ENCODE assay signal across 13 mouse cellular contexts in genomic region chr10:120810832-120811571, GRCm38 (mm10).
DNase-seq lines count a peak whose midpoint lies in the region; ATAC-seq and TF ChIP-seq lines count a peak whose summit lies in the region.
"Had no signal": no experiment of that assay in that cellular context is flagged by ENCODE, and none has a peak within 500 bp of the region (broad histone marks: within the 10 kb centered on the region; RNA-seq: fewer than 3 reads in every experiment).

No protein-coding gene starts in this region.

- H3K79me2 ChIP-seq in heart, adult 2 months (replicated peaks; ENCODE audit: control insufficient read depth, insufficient read depth, low read length) = no peaks in the 10 kb centered on the region

- TF ChIP-seq POLR2A in heart, adult 2 months (IDR thresholded peaks at IDR 0.05; ENCODE audit: insufficient read depth, low read depth, low read length) = no peak

- ATAC-seq in liver, embryonic 13.5 days (ENCODE audit: low read depth) = no peak
- ATAC-seq in liver, embryonic 12.5 days = no peak
- no peak for ATAC-seq in forebrain, embryonic 13.5 days
- no peak for ATAC-seq in limb, embryonic 15.5 days (ENCODE audit: insufficient number of reproducible peaks, low FRiP score, low TSS enrichment, low read depth)
- no peak for ATAC-seq in midbrain, embryonic 16.5 days

- peaks cover 32% of the 10 kb centered on the region for H3K4me1 ChIP-seq in heart, embryonic 10.5 days
- peaks cover 4% of the 10 kb centered on the region for H3K4me1 ChIP-seq in heart, adult 2 months (ENCODE audit: control insufficient read depth, insufficient read depth, low read length)
- H3K4me1 ChIP-seq in liver, embryonic 13.5 days (replicated peaks) = no peaks in the 10 kb centered on the region; the same call in 1 of the 2 replicates
- peaks cover 11% of the 10 kb centered on the region for H3K4me1 ChIP-seq in liver, embryonic 12.5 days
- H3K4me1 ChIP-seq in forebrain, embryonic 13.5 days = peaks cover 33% of the 10 kb centered on the region
- H3K4me1 ChIP-seq in limb, embryonic 15.5 days = peaks cover 28% of the 10 kb centered on the region
- peaks cover 9% of the 10 kb centered on the region for H3K4me1 ChIP-seq in midbrain, embryonic 16.5 days (ENCODE audit: control insufficient read depth, insufficient read depth, low read length)
- H3K4me1 ChIP-seq: hindbrain, embryonic 12.5 days had no signal

- no peak overlapping the region for H3K9ac ChIP-seq in heart, adult 2 months (ENCODE audit: low read depth, low read length)
- no peak overlapping the region for H3K9ac ChIP-seq in liver, embryonic 13.5 days
- no peak overlapping the region for H3K9ac ChIP-seq in liver, embryonic 12.5 days
- peak overlapping the region; percentile 26; the same call in 1 of the 2 replicates for H3K9ac ChIP-seq in forebrain, embryonic 13.5 days
- H3K9ac ChIP-seq in limb, embryonic 15.5 days = no peak overlapping the region
- no peak overlapping the region for H3K9ac ChIP-seq in midbrain, embryonic 16.5 days (ENCODE audit: low read depth, low read length)
- H3K9ac ChIP-seq: hindbrain, embryonic 12.5 days; liver, embryonic 15.5 days had no signal

- H3K4me2 ChIP-seq in liver, embryonic 13.5 days = no peak overlapping the region
- H3K4me2 ChIP-seq in liver, embryonic 12.5 days = no peak overlapping the region
- H3K4me2 ChIP-seq in forebrain, embryonic 13.5 days = peak overlapping the region; percentile 51
- H3K4me2 ChIP-seq in limb, embryonic 15.5 days = no peak overlapping the region
- H3K4me2 ChIP-seq in midbrain, embryonic 16.5 days (ENCODE audit: low read length) = no peak overlapping the region
- H3K4me2 ChIP-seq: hindbrain, embryonic 12.5 days had no signal

- intact Hi-C loops in heart, adult 2 months (cut with DNase I) = no loop called here

- TF ChIP-seq CTCF in heart, adult 2 months (IDR thresholded peaks at IDR 0.05) = no peak

- 73% methylated on average over 4 of the region's 4 CpGs for WGBS in heart, embryonic 10.5 days
- WGBS in heart, adult 2 months = 57% methylated on average over 4 of the region's 4 CpGs
- 43% methylated on average over 4 of the region's 4 CpGs for WGBS in liver, embryonic 13.5 days (ENCODE audit: insufficient replicate concordance)
- 48% methylated on average over 4 of the region's 4 CpGs for WGBS in liver, embryonic 12.5 days (ENCODE audit: insufficient replicate concordance)
- WGBS in forebrain, embryonic 13.5 days = 65% methylated on average over 4 of the region's 4 CpGs
- WGBS in limb, embryonic 15.5 days = 63% methylated on average over 4 of the region's 4 CpGs
- 80% methylated on average over 4 of the region's 4 CpGs for WGBS in midbrain, embryonic 16.5 days

- no peak overlapping the region for H3K4me3 ChIP-seq in heart, embryonic 10.5 days
- H3K4me3 ChIP-seq in heart, adult 2 months = no peak overlapping the region
- no peak overlapping the region for H3K4me3 ChIP-seq in liver, embryonic 13.5 days (replicated peaks)
- no peak overlapping the region for H3K4me3 ChIP-seq in liver, embryonic 12.5 days
- no peak overlapping the region for H3K4me3 ChIP-seq in forebrain, embryonic 13.5 days
- no peak overlapping the region for H3K4me3 ChIP-seq in limb, embryonic 15.5 days
- no peak overlapping the region for H3K4me3 ChIP-seq in midbrain, embryonic 16.5 days (ENCODE audit: low read depth, low read length)
- H3K4me3 ChIP-seq: hindbrain, embryonic 12.5 days; liver, embryonic 15.5 days had no signal

- TF ChIP-seq EP300 in heart, adult 2 months (IDR thresholded peaks at IDR 0.05; ENCODE audit: insufficient read depth, low read depth, low read length) = no peak

- peaks cover 6% of the 10 kb centered on the region; the same call in 1 of the 2 replicates for H3K36me3 ChIP-seq in heart, embryonic 10.5 days
- peaks cover 4% of the 10 kb centered on the region for H3K36me3 ChIP-seq in heart, adult 2 months (ENCODE audit: control insufficient read depth, insufficient read depth, low read length)
- H3K36me3 ChIP-seq in liver, embryonic 13.5 days = no peaks in the 10 kb centered on the region
- no peaks in the 10 kb centered on the region for H3K36me3 ChIP-seq in liver, embryonic 12.5 days
- H3K36me3 ChIP-seq in forebrain, embryonic 13.5 days (ENCODE audit: poor library complexity, severe bottlenecking) = no peaks in the 10 kb centered on the region
- H3K36me3 ChIP-seq in limb, embryonic 15.5 days = no peaks in the 10 kb centered on the region
- H3K36me3 ChIP-seq in midbrain, embryonic 16.5 days (ENCODE audit: control insufficient read depth, insufficient read depth, low read length) = no peaks in the 10 kb centered on the region
- H3K36me3 ChIP-seq: hindbrain, embryonic 12.5 days; liver, embryonic 15.5 days had no signal

- no peak for DNase-seq in heart, embryonic 10.5 days (ENCODE audit: low spot score)
- DNase-seq in heart, adult 2 months = no peak
- no peak for DNase-seq in liver, embryonic 13.5 days
- DNase-seq in adrenal gland, postnatal 14 days = no peak
- DNase-seq: cerebellum, postnatal 14 days; kidney, postnatal 14 days; thymus, postnatal 4 days had no signal

- H3K27ac ChIP-seq in heart, embryonic 10.5 days = peak overlapping the region; percentile 81
- H3K27ac ChIP-seq in heart, adult 2 months = no peak overlapping the region
- peak overlapping the region; percentile 16 for H3K27ac ChIP-seq in liver, embryonic 13.5 days
- no peak overlapping the region for H3K27ac ChIP-seq in liver, embryonic 12.5 days
- peak overlapping the region; percentile 69 for H3K27ac ChIP-seq in forebrain, embryonic 13.5 days
- peak overlapping the region; percentile 17; the same call in 1 of the 2 replicates for H3K27ac ChIP-seq in limb, embryonic 15.5 days
- H3K27ac ChIP-seq in midbrain, embryonic 16.5 days (ENCODE audit: low read length) = no peak overlapping the region
- H3K27ac ChIP-seq: hindbrain, embryonic 12.5 days; liver, embryonic 15.5 days had no signal

- H3K27me3 ChIP-seq in heart, embryonic 10.5 days (ENCODE audit: insufficient read depth, poor library complexity, severe bottlenecking) = no peaks in the 10 kb centered on the region
- no peaks in the 10 kb centered on the region for H3K27me3 ChIP-seq in heart, adult 2 months (ENCODE audit: control insufficient read depth, insufficient read depth, low read length)
- H3K27me3 ChIP-seq in liver, embryonic 13.5 days = no peaks in the 10 kb centered on the region
- no peaks in the 10 kb centered on the region for H3K27me3 ChIP-seq in liver, embryonic 12.5 days (replicated peaks)
- no peaks in the 10 kb centered on the region for H3K27me3 ChIP-seq in forebrain, embryonic 13.5 days
- no peaks in the 10 kb centered on the region for H3K27me3 ChIP-seq in limb, embryonic 15.5 days
- H3K27me3 ChIP-seq in midbrain, embryonic 16.5 days (ENCODE audit: control insufficient read depth, insufficient read depth, low read depth, low read length) = no peaks in the 10 kb centered on the region
- H3K27me3 ChIP-seq: hindbrain, embryonic 12.5 days; liver, embryonic 15.5 days had no signal

- H3K9me3 ChIP-seq in heart, embryonic 10.5 days = no peaks in the 10 kb centered on the region
- H3K9me3 ChIP-seq in liver, embryonic 13.5 days (replicated peaks) = no peaks in the 10 kb centered on the region
- H3K9me3 ChIP-seq in liver, embryonic 12.5 days (replicated peaks) = no peaks in the 10 kb centered on the region
- H3K9me3 ChIP-seq in forebrain, embryonic 13.5 days (replicated peaks) = no peaks in the 10 kb centered on the region
- no peaks in the 10 kb centered on the region for H3K9me3 ChIP-seq in limb, embryonic 15.5 days
- H3K9me3 ChIP-seq in midbrain, embryonic 16.5 days (replicated peaks; ENCODE audit: control insufficient read depth, low read length, poor library complexity, severe bottlenecking) = no peaks in the 10 kb centered on the region
- H3K9me3 ChIP-seq: hindbrain, embryonic 12.5 days; liver, embryonic 15.5 days had no signal

Comparison
In these comparisons a context has a peak if more than half of its experiments do, and no peak if none do; other contexts are left out.
1. H3K27ac ChIP-seq: peak in heart, embryonic 10.5 days (single experiment), liver, embryonic 13.5 days (single experiment), forebrain, embryonic 13.5 days (single experiment) and limb, embryonic 15.5 days (single experiment); none in heart, adult 2 months (single experiment), liver, embryonic 12.5 days (single experiment) and midbrain, embryonic 16.5 days (single experiment).